Mouse (Mus musculus): ENCODE measurements around the gene Tubb4b. TPM values are rescaled to one million over a fixed set of nuclear protein-coding genes. Genes with fewer than 3 reads are reported as not detected.
"Not testable (repeated sequence)": the region's sequence is repeated elsewhere in the genome, so short reads cannot be mapped to it uniquely, and the experiment has no call there.

Tubb4b gene
- total and polyA plus RNA-seq, 2 experiments from 2014 or later = 244 to 665 TPM

DNA sequence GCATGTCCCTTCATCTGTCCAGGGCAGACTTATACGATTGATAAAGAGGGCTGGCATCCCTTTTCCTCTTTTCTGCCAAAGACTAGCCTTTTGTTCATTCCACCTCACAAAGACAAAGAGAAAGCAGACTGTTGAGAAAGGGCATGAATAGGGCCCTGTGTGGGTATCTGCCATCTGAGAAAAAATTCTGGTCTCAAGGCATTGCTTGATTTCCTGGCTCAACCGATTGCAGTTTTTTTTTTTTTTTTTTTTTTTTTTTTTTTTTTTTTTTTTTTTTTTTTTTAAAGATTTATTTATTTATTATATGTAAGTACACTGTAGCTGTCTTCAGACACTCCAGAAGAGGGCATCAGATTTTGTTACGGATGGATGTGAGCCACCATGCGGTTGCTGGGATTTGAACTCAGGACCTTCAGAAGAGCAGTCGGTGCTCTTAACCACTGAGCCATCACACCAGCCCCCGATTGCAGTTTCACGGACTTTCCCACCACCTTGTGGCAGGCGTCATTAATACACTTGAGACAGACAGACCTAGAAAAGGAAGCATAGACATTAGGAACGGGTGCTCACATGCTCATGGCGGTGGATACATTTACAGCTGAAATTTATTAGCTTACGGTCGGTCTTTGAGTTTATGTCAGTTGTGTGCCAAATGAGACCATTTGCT is 32.1 kb upstream of the Tubb4b start:
- 54% methylated on average over 10 of the region's 12 CpGs for WGBS
- peak overlapping the region; percentile 93 for H3K4me3 ChIP-seq (ENCODE audit: low read depth, low read length)
- H3K4me1 ChIP-seq (ENCODE audit: control insufficient read depth, insufficient read depth); H3K27me3 ChIP-seq (ENCODE audit: control insufficient read depth, insufficient read depth, low read length); ATAC-seq (ENCODE audit: insufficient read depth, low read depth); DNase-seq (ENCODE audit: low spot score); H3K27ac ChIP-seq (ENCODE audit: low read depth); H3K9me3 ChIP-seq (replicated peaks; ENCODE audit: control insufficient read depth, low read length): not testable (repeated sequence)
- peaks cover 18% of the 10 kb centered on the region for H3K36me3 ChIP-seq (replicated peaks; ENCODE audit: control insufficient read depth, insufficient read depth, low read length)
- H3K9ac ChIP-seq (replicated peaks; ENCODE audit: low read depth, low read length) = peak overlapping the region; percentile 89; the same call in 1 of the 2 replicates
- peak overlapping the region; percentile 93 for H3K4me2 ChIP-seq (ENCODE audit: low read depth, low read length)
- TF ChIP-seq CTCF (IDR thresholded peaks at IDR 0.05; ENCODE audit: low read depth) = peak; percentile 17; the same call in 1 of the 2 replicates

DNA sequence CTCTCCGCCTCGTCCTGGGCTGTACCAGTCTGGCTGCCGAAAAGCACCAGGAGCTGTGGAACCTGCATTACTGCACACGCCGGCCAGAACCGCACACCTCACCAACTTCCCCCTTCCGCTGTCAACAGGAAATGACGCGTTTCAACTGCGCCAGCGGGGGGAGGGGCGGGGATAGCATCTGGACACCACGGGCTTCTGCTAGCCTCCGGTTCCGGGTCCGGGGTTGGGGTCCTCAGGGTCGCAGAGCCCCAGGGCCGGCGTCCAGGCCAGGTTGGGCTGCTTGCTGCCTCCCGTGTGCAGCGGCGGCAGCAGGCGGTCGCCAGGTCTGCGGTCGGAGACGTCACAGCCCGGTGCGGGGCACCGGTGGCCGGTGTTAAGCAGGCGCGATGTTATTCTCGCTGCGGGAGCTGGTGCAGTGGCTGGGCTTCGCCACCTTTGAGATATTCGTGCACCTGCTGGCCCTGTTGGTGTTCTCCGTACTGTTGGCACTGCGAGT is 30.8 kb upstream of the Tubb4b start, which contains the start of gene Tmem203:
Gene Tmem203, plus strand, starts transcription at position 156 of the 496 bp plus-strand sequence.
- peak; percentile 92 for ATAC-seq (ENCODE audit: insufficient read depth, low read depth)
- Histone ChIP-seq H3K27me3 (ENCODE audit: control insufficient read depth, insufficient read depth, low read length) (no peaks in the 10 kb centered on the region), H3K27ac (ENCODE audit: low read depth) (peak within 1 kb of the TSS; percentile 85), H3K36me3 (replicated peaks; ENCODE audit: control insufficient read depth, insufficient read depth, low read length) (peaks cover 30% of the 10 kb centered on the region), H3K4me2 (ENCODE audit: low read depth, low read length) (peak within 1 kb of the TSS; percentile 93), H3K4me3 (ENCODE audit: low read depth, low read length) (peak within 1 kb of the TSS; percentile 93), H3K9me3 (replicated peaks; ENCODE audit: control insufficient read depth, low read length) (no peaks in the 10 kb centered on the region), H3K4me1 (ENCODE audit: control insufficient read depth, insufficient read depth) (peaks cover 6% of the 10 kb centered on the region), H3K9ac (replicated peaks; ENCODE audit: low read depth, low read length) (peak within 1 kb of the TSS; percentile 89)
- TF ChIP-seq EP300 (IDR thresholded peaks at IDR 0.05; ENCODE audit: low read depth) = peak; percentile 74
- no peak for TF ChIP-seq CTCF (IDR thresholded peaks at IDR 0.05; ENCODE audit: low read depth)
- under 1% methylated on average over 38 of the region's 39 CpGs for WGBS
- peak; percentile 86 for DNase-seq (ENCODE audit: low spot score)

DNA sequence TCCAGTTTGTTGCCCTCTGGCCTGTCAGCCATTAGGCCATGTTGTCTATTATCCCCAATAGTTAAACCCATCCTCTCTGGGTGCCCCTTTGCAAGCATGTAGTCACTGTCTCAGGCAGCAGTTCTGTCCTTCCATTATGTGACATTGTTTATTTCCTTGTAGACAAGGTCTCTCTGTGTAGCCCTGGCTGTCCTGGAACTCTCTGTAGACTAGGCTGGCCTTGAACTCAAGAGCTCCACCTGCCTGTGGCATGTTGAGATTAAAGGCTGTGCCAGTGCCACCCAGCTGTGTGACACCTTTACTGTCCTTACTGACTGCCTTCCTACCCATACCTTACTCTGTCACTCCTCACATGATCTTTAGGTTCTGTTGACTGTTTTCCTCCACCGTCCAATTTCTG is 27.8 kb upstream of the Tubb4b start:
- no peak overlapping the region for H3K4me2 ChIP-seq (ENCODE audit: low read depth, low read length)
- no peaks in the 10 kb centered on the region for H3K27me3 ChIP-seq (ENCODE audit: control insufficient read depth, insufficient read depth, low read length)
- peaks cover 6% of the 10 kb centered on the region for H3K4me1 ChIP-seq (ENCODE audit: control insufficient read depth, insufficient read depth)
- no peak overlapping the region for H3K9ac ChIP-seq (replicated peaks; ENCODE audit: low read depth, low read length)
- no peaks in the 10 kb centered on the region for H3K9me3 ChIP-seq (replicated peaks; ENCODE audit: control insufficient read depth, low read length)
- WGBS = 88% methylated on average over 1 of the region's 1 CpGs
- peaks cover 43% of the 10 kb centered on the region for H3K36me3 ChIP-seq (replicated peaks; ENCODE audit: control insufficient read depth, insufficient read depth, low read length)
- H3K4me3 ChIP-seq (ENCODE audit: low read depth, low read length) = no peak overlapping the region
- DNase-seq (ENCODE audit: low spot score) (no peak), ATAC-seq (ENCODE audit: insufficient read depth, low read depth) (no peak)
- no peak overlapping the region for H3K27ac ChIP-seq (ENCODE audit: low read depth)
- TF ChIP-seq CTCF (IDR thresholded peaks at IDR 0.05; ENCODE audit: low read depth) (peak; percentile 22), EP300 (IDR thresholded peaks at IDR 0.05; ENCODE audit: low read depth) (no peak)

DNA sequence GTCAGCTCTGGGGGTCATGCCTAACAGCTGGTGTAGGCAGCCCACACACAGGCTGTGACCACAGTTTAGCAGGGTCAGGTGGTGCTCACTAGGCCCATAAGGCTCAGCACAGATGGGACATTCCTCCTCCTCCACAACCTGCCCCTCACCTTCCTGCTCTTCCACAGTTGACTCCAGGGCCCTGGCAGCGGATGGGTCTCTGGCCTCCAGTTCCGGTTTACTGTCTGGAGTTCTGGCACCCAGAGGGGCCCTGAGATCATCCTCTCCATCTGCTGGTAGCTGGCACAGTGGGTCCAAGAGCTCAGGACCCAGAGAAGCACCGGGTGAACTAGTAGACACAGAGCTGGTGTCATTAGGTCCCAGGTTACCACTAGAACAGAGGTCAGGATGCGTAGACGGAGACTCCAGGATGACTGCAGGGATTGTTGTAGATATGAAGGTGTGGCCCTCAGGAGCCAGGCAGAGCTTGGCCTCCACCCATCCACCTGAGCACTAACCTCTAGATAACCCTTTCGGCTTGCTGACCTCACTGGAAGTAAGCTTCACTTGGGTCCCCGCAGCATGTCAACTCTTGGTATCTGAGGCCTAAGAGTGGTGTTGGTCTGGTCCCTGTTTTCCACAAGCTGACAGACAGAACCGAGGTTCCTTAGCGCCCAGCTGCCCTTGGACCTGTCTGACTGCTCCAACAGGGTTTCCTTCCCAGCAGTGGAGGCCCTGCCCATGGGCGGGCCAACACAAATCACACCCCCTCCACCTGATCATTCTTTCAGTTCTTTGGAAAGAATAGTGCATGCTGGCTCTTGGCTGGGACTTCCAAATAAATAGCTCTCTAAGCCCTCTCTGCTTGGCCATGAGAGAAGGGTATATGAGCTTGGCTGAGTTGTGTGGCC is 21.9 kb upstream of the Tubb4b start, which contains the start of gene AL732309.1:
Gene AL732309.1, minus strand, starts transcription at position 681 of the 890 bp plus-strand sequence.
- H3K36me3 ChIP-seq (replicated peaks; ENCODE audit: control insufficient read depth, insufficient read depth, low read length) = peaks cover 24% of the 10 kb centered on the region
- ATAC-seq (ENCODE audit: insufficient read depth, low read depth) = no peak
- WGBS = 82% methylated on average over 10 of the region's 10 CpGs
- TF ChIP-seq EP300 (IDR thresholded peaks at IDR 0.05; ENCODE audit: low read depth) = no peak
- no peaks in the 10 kb centered on the region for H3K9me3 ChIP-seq (replicated peaks; ENCODE audit: control insufficient read depth, low read length)
- DNase-seq (ENCODE audit: low spot score) = no peak
- H3K27me3 ChIP-seq (ENCODE audit: control insufficient read depth, insufficient read depth, low read length) = peaks cover 20% of the 10 kb centered on the region
- H3K4me3 ChIP-seq (ENCODE audit: low read depth, low read length) = no peak within 1 kb of the TSS
- H3K27ac ChIP-seq (ENCODE audit: low read depth) = no peak within 1 kb of the TSS
- H3K4me1 ChIP-seq (ENCODE audit: control insufficient read depth, insufficient read depth) = no peaks in the 10 kb centered on the region; the same call in 1 of the 2 replicates
- H3K4me2 ChIP-seq (ENCODE audit: low read depth, low read length) = no peak within 1 kb of the TSS
- no peak within 1 kb of the TSS for H3K9ac ChIP-seq (replicated peaks; ENCODE audit: low read depth, low read length)

DNA sequence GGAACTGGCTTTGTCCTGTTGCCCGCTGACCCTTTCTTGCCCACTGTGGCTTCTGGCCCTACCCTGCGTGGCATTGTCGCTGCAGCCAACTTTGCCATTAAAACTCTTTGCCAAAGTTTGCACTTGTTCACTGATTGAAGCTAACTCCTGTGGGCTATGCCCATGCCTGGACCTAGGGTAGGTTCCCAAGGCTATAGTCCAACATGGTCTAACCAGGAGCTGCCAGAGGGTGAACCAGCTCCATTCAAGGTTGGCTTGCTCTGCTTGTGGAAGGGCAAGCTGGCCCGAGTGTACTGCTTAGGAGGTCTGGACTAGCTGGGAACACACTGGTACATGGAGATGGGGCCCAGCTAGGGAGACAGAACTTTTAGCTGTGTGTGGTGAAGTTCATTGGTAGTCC is 19.6 kb upstream of the Tubb4b start:
- Histone ChIP-seq H3K9me3 (replicated peaks; ENCODE audit: control insufficient read depth, low read length) (no peaks in the 10 kb centered on the region), H3K4me1 (ENCODE audit: control insufficient read depth, insufficient read depth) (peaks cover 7% of the 10 kb centered on the region), H3K9ac (replicated peaks; ENCODE audit: low read depth, low read length) (no peak overlapping the region), H3K36me3 (replicated peaks; ENCODE audit: control insufficient read depth, insufficient read depth, low read length) (peaks cover 4% of the 10 kb centered on the region), H3K4me2 (ENCODE audit: low read depth, low read length) (no peak overlapping the region), H3K27ac (ENCODE audit: low read depth) (no peak overlapping the region), H3K4me3 (ENCODE audit: low read depth, low read length) (no peak overlapping the region), H3K27me3 (ENCODE audit: control insufficient read depth, insufficient read depth, low read length) (peaks cover 40% of the 10 kb centered on the region)
- 87% methylated on average over 4 of the region's 4 CpGs for WGBS
- no peak for TF ChIP-seq CTCF (IDR thresholded peaks at IDR 0.05; ENCODE audit: low read depth)
- no peak for TF ChIP-seq EP300 (IDR thresholded peaks at IDR 0.05; ENCODE audit: low read depth)
- DNase-seq (ENCODE audit: low spot score) (no peak), ATAC-seq (ENCODE audit: insufficient read depth, low read depth) (no peak)

Measured in heart, postnatal 0 days (tissue).